Mouse (Mus musculus): ENCODE data around the gene 2810004N23Rik. TPM values are rescaled to one million over a fixed set of nuclear protein-coding genes. Genes with fewer than 3 reads are reported as not detected.
A peak's percentile ranks its signal among the peaks of the same experiment; 100 is the strongest.

Gene 2810004N23Rik
- polyA plus RNA-seq, 1 experiment from 2014 or later, result 48.6 TPM

DNA sequence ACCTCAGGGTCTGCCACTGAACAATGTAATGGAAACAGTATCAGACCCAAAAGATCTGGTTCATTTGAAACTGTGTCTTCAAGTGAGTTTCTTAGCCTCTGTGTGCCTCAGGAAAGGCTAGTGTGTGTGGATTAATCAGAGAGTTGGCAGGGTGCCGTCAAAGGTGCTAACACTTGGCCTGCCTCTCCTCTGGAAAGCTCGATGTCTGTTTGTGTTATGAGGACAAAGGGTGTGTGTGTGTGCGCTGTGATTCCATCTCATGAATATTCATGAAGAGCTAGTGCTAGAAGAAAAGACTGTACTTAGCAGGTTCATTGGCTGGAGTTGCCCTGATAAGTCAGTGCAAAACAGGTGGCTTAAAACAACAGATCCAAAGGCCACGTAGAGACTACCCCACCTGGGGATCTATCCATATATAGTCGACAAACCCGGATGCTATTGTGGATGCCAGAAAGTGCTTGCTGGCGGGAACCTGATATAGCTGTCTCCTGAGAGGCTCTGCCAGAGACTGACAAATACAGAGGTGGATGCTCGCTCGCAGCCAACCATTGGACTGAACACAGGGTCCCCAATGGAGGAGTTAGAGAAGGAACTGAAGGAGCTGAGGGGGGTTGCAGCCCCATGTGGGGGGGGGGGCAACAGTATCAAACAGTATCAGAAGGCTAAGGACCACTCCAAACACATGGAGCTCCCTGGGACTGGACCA lies 52.1 kb downstream of the 2810004N23Rik start:
- no peak overlapping the region for H3K4me3 ChIP-seq (replicated peaks)
- no peak for ATAC-seq
- WGBS, result 49% methylated on average over 9 of the region's 9 CpGs
- no peak overlapping the region for H3K4me2 ChIP-seq (replicated peaks)
- no peaks in the 10 kb centered on the region for H3K9me3 ChIP-seq
- no peaks in the 10 kb centered on the region for H3K27me3 ChIP-seq (replicated peaks)
- no peaks in the 10 kb centered on the region for H3K4me1 ChIP-seq (replicated peaks)
- no peak overlapping the region for H3K27ac ChIP-seq
- H3K9ac ChIP-seq, result no peak overlapping the region
- H3K36me3 ChIP-seq, result no peaks in the 10 kb centered on the region

- 62% methylated on average over 5 of the region's 5 CpGs for WGBS
- no peak overlapping the region for H3K4me2 ChIP-seq (replicated peaks)
- no peak for ATAC-seq
- no peaks in the 10 kb centered on the region for H3K27me3 ChIP-seq (replicated peaks)
- H3K4me3 ChIP-seq (replicated peaks), result no peak overlapping the region
- no peaks in the 10 kb centered on the region for H3K4me1 ChIP-seq (replicated peaks)
- H3K27ac ChIP-seq, result no peak overlapping the region
- H3K9me3 ChIP-seq, result no peaks in the 10 kb centered on the region
- H3K9ac ChIP-seq, result no peak overlapping the region
- H3K36me3 ChIP-seq, result no peaks in the 10 kb centered on the region
These were observed 52.8 kb downstream of the 2810004N23Rik start for GRCm38 (mm10) chr8:124810056-124810610.

GRCm38 (mm10) chr8:124809419-124809818 lies 53.5 kb downstream of the 2810004N23Rik start:
- no peak for ATAC-seq
- WGBS, result 63% methylated on average over 2 of the region's 2 CpGs
- no peak overlapping the region for H3K4me2 ChIP-seq (replicated peaks)
- no peak overlapping the region for H3K4me3 ChIP-seq (replicated peaks)
- no peak overlapping the region for H3K27ac ChIP-seq
- no peaks in the 10 kb centered on the region for H3K27me3 ChIP-seq (replicated peaks)
- no peaks in the 10 kb centered on the region for H3K9me3 ChIP-seq
- no peak overlapping the region for H3K9ac ChIP-seq
- H3K4me1 ChIP-seq (replicated peaks), result no peaks in the 10 kb centered on the region
- H3K36me3 ChIP-seq, result no peaks in the 10 kb centered on the region

GRCm38 (mm10) chr8:124805990-124806389 lies 56.9 kb downstream of the 2810004N23Rik start:
- H3K9ac ChIP-seq, result no peak overlapping the region
- WGBS, result 88% methylated on average over 4 of the region's 4 CpGs

DNA sequence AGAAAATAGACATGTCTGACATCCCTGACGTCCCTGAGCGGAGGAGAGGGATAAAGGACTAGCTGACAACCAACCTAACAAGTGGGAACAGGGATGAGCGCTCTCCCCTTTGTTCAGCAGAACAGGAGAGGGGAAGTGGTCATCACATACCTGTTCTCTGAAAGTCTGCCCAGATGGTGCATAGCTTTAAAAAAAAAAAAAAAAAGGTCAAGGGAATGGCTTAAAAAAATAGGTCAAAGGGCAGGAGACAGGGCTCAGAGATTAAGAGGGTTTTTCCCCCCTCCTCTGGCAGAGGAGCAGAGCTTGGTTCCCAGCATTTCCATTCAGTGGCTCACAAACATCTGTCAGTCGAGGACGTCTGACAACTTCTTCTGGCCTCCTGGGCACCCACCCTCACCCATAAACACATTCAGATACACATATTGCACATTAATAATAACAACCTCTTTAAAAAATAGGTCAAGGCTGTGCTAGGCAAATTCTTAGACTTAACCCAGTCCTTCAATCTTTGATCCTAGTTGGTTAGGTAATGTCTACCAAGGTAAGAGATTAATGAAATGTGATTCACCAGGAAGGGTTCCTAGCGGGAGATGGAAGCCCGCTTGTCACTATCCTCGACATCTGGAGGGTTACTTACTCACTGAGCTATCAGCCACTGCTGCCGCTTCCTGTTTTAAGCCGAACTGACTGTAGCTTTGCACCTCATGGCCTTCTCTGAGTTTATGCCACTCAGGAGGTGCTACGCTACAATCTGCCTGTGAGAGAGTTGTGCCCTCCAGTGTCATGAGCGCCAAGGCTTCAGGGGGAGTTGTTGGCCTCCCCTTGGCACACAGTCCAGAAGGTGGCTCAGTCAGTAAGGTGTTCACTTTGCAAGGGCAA lies 58.9 kb downstream of the 2810004N23Rik start:
- H3K27ac ChIP-seq, result no peak overlapping the region
- no peak overlapping the region for H3K4me3 ChIP-seq (replicated peaks)
- WGBS, result 64% methylated on average over 12 of the region's 12 CpGs
- H3K36me3 ChIP-seq, result no peaks in the 10 kb centered on the region
- H3K4me1 ChIP-seq (replicated peaks), result no peaks in the 10 kb centered on the region
- H3K27me3 ChIP-seq (replicated peaks), result no peaks in the 10 kb centered on the region
- no peak overlapping the region for H3K4me2 ChIP-seq (replicated peaks)
- ATAC-seq, result no peak
- H3K9ac ChIP-seq, result no peak overlapping the region
- no peaks in the 10 kb centered on the region for H3K9me3 ChIP-seq

More at GRCm38 (mm10) chr8:124805990-124806389, 56.9 kb downstream of the 2810004N23Rik start:
- Histone ChIP-seq H3K36me3 (no peaks in the 10 kb centered on the region), H3K27me3 (replicated peaks) (no peaks in the 10 kb centered on the region), H3K4me2 (replicated peaks) (no peak overlapping the region), H3K4me3 (replicated peaks) (no peak overlapping the region), H3K9me3 (no peaks in the 10 kb centered on the region), H3K4me1 (replicated peaks) (no peaks in the 10 kb centered on the region), H3K27ac (no peak overlapping the region)
- no peak for ATAC-seq

GRCm38 (mm10) chr8:124800542-124800941 lies 62.4 kb downstream of the 2810004N23Rik start:
- Histone ChIP-seq H3K27me3 (replicated peaks) (peaks cover 16% of the 10 kb centered on the region), H3K36me3 (no peaks in the 10 kb centered on the region), H3K27ac (no peak overlapping the region), H3K4me2 (replicated peaks) (no peak overlapping the region), H3K9ac (no peak overlapping the region), H3K4me1 (replicated peaks) (no peaks in the 10 kb centered on the region), H3K9me3 (no peaks in the 10 kb centered on the region), H3K4me3 (replicated peaks) (no peak overlapping the region)
- ATAC-seq, result no peak
- 20% methylated on average over 11 of the region's 11 CpGs for WGBS

DNA sequence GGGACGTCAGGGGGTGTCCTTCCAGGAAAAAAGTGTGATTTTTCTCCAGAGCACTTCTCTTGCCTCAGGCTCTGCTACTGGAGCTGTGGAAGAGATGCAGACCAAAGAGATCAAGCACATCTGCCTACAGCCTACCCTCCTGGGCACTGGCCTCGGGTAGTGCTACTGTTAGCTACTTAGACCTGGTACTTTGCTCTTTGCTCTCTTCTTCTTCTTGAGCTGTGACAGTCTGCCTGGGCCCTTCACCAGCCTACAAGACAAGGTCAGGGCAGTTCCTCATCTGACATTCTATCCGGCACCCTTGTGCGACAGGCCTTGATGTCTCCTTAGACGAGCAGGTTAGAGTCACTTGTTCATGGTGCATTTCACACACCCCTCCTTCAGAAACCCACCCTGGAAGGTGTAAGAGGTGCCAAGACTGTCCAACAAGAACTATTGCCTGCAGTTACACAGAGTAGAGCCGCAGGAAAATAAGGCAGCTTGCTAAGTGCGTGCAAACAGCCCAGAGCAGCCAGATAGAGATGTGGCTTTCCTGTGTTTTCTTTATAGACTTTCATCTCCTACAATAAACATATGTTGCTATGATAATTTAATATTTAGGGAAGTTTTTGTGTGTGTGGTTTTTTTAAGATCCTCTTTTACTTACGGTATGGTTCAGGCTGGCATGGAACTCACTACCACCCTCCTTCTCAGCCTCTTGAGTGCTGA lies 67.0 kb downstream of the 2810004N23Rik start:
- Histone ChIP-seq H3K4me2 (replicated peaks) (no peak overlapping the region), H3K4me3 (replicated peaks) (no peak overlapping the region), H3K27ac (no peak overlapping the region), H3K27me3 (replicated peaks) (peaks cover 61% of the 10 kb centered on the region), H3K9me3 (no peaks in the 10 kb centered on the region), H3K36me3 (no peaks in the 10 kb centered on the region), H3K4me1 (replicated peaks) (peaks cover 28% of the 10 kb centered on the region), H3K9ac (no peak overlapping the region)
- WGBS, result 77% methylated on average over 8 of the region's 8 CpGs
- ATAC-seq, result no peak

GRCm38 (mm10) chr8:124794486-124794780 lies 68.5 kb downstream of the 2810004N23Rik start:
- Histone ChIP-seq H3K27ac (no peak overlapping the region), H3K27me3 (replicated peaks) (peaks cover 64% of the 10 kb centered on the region), H3K4me1 (replicated peaks) (peaks cover 28% of the 10 kb centered on the region), H3K4me3 (replicated peaks) (peak overlapping the region; percentile 57), H3K4me2 (replicated peaks) (peak overlapping the region; percentile 100), H3K9ac (no peak overlapping the region), H3K36me3 (no peaks in the 10 kb centered on the region), H3K9me3 (no peaks in the 10 kb centered on the region)
- no peak for ATAC-seq
- WGBS, result under 1% methylated on average over 25 of the region's 25 CpGs

DNA sequence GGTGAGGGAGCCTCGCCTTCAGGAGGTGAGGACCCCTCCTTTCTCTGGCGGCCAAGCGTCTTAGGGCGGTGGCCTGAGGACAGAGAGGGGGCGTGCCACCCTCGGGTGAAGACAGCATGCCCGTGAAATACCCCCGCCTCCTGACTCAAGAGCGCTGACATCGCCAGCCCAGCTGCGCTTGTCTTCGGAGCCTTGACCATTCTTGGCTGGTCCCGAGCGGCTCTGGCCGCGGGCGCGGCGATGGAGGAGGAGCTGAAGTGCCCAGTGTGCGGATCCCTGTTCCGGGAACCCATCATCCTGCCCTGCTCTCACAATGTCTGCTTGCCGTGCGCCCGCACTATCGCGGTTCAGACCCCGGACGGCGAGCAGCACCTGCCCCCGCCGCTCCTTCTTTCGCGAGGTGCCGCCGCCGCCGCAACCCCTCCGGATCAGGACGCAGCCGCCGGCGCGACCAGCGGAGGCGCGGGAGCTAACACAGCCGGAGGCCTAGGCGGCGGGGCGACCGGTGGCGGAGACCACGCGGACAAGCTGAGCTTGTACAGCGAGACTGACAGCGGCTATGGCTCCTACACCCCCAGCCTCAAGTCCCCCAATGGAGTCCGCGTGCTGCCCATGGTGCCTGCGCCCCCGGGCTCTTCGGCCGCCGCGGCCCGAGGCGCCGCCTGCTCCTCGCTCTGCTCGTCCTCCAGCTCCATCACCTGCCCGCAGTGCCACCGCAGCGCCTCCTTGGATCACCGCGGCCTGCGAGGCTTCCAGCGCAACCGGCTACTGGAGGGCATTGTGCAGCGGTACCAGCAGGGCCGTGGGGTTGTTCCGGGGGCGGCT lies 69.0 kb downstream of the 2810004N23Rik start:
- H3K36me3 ChIP-seq, result no peaks in the 10 kb centered on the region
- peak overlapping the region; percentile 57 for H3K4me3 ChIP-seq (replicated peaks)
- WGBS, result under 1% methylated on average over 81 of the region's 81 CpGs
- peak overlapping the region; percentile 100 for H3K4me2 ChIP-seq (replicated peaks)
- ATAC-seq, result peak; percentile 61
- no peaks in the 10 kb centered on the region for H3K9me3 ChIP-seq
- H3K27me3 ChIP-seq (replicated peaks), result peaks cover 64% of the 10 kb centered on the region
- peaks cover 28% of the 10 kb centered on the region for H3K4me1 ChIP-seq (replicated peaks)
- no peak overlapping the region for H3K27ac ChIP-seq
- 0 out of 2 replicates have a peak overlapping the region, but pooled peaks have one; percentile 2 for H3K9ac ChIP-seq

DNA sequence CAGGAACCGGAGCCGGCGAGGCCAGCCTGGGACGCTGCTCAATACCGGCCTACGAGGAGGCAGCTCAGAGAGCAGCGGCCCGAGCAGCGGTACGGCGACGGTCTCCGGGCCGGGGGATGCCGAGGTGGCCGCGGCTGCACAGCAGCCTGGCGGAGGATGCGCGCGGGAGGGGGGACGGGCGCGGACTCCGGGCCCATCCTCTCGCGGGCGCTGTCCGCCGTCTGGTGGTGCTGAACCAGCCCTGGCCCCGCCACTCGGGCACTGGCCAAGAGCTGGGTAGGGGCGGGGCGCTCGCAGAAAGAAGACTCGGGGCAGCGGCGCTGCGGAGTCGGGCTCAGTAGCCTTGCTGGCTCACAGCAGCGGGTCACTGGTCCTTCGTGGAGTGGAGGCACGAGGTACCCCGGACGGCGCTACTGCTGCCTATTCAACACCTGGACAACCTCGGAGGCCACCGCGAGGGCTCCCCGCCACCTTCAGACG lies 69.7 kb downstream of the 2810004N23Rik start:
- under 1% methylated on average over 51 of the region's 51 CpGs for WGBS
- peak overlapping the region; percentile 100 for H3K4me2 ChIP-seq (replicated peaks)
- no peaks in the 10 kb centered on the region for H3K9me3 ChIP-seq
- H3K4me1 ChIP-seq (replicated peaks), result peaks cover 28% of the 10 kb centered on the region
- peak overlapping the region; percentile 57 for H3K4me3 ChIP-seq (replicated peaks)
- H3K36me3 ChIP-seq, result no peaks in the 10 kb centered on the region
- peak; percentile 92 for ATAC-seq
- H3K9ac ChIP-seq, result peak overlapping the region; percentile 24; the same call in 1 of the 2 replicates
- H3K27me3 ChIP-seq (replicated peaks), result peaks cover 64% of the 10 kb centered on the region
- peak overlapping the region; percentile 48; the same call in 1 of the 2 replicates for H3K27ac ChIP-seq

DNA sequence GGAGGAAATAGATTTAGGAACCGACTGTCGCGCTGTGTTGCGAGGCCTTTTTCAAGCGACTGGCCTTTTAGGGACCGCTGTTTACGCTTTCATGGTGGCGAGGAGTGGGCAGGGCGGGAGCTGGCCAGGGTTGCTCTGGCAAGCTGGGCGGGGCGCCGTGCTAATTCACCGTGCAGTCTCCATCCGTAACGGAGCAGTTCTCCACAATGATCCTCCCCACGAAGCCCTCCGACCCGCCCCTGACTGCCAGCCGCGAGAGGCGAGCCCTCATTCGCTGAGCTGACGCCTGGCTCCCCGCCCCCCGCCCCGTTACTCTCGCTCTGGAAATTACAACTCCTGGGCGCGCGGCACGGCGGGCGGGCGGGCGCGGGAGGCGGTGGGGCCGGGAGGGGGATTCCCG lies 70.2 kb downstream of the 2810004N23Rik start, which contains the start of gene Trim67:
Gene Trim67, plus strand, starts transcription at position 385 of the 400 bp plus-strand sequence.
- peak within 1 kb of the TSS; percentile 100 for H3K4me2 ChIP-seq (replicated peaks)
- peak within 1 kb of the TSS; percentile 24; the same call in 1 of the 2 replicates for H3K9ac ChIP-seq
- no peaks in the 10 kb centered on the region for H3K9me3 ChIP-seq
- peak; percentile 82 for ATAC-seq
- peaks cover 64% of the 10 kb centered on the region for H3K27me3 ChIP-seq (replicated peaks)
- under 1% methylated on average over 38 of the region's 39 CpGs for WGBS
- H3K4me1 ChIP-seq (replicated peaks), result peaks cover 28% of the 10 kb centered on the region
- H3K4me3 ChIP-seq (replicated peaks), result peak within 1 kb of the TSS; percentile 57
- H3K36me3 ChIP-seq, result no peaks in the 10 kb centered on the region
- peak within 1 kb of the TSS; percentile 48; the same call in 1 of the 2 replicates for H3K27ac ChIP-seq

All from intestine, embryonic 15.5 days (tissue).